Mouse (Mus musculus): ENCODE data around the gene Ddias. TPM values are rescaled to one million over a fixed set of nuclear protein-coding genes. Genes with fewer than 3 reads are reported as not detected.

Gene Ddias
- polyA plus RNA-seq, 1 experiment from 2014 or later, result 9.0 TPM

GRCm38 (mm10) chr7:92826248-92826647 lies 47.8 kb downstream of the Ddias start:
- ATAC-seq (ENCODE audit: insufficient number of reproducible peaks, insufficient read depth, low FRiP score, low read depth), result no peak
- no peaks in the 10 kb centered on the region for H3K9me3 ChIP-seq (ENCODE audit: control insufficient read depth, low read length)
- H3K9ac ChIP-seq (ENCODE audit: low read length), result no peak overlapping the region
- H3K4me1 ChIP-seq (ENCODE audit: control insufficient read depth in 2 of 2, insufficient read depth in 2 of 2, low read length in 2 of 2), result no peaks in the 10 kb centered on the region
- H3K4me2 ChIP-seq (ENCODE audit: low read length), result no peak overlapping the region
- no peaks in the 10 kb centered on the region for H3K36me3 ChIP-seq (ENCODE audit: control insufficient read depth, insufficient read depth, low read length)
- H3K4me3 ChIP-seq (ENCODE audit: control insufficient read depth in 1 of 2, insufficient read depth in 1 of 2, low read depth in 1 of 2, low read length in 2 of 2), result no peak overlapping the region
- 84% methylated on average over 3 of the region's 3 CpGs for WGBS
- H3K27ac ChIP-seq (replicated peaks in 1 of 2; ENCODE audit: control insufficient read depth in 1 of 2, insufficient read depth in 1 of 2, low read depth in 2 of 2, low read length in 2 of 2), result no peak overlapping the region
- H3K27me3 ChIP-seq (ENCODE audit: control insufficient read depth, insufficient read depth, low read length), result no peaks in the 10 kb centered on the region

- WGBS, result 45% methylated on average over 1 of the region's 1 CpGs
- Histone ChIP-seq H3K9me3 (ENCODE audit: control insufficient read depth, low read length) (no peaks in the 10 kb centered on the region), H3K27me3 (ENCODE audit: control insufficient read depth, insufficient read depth, low read length) (no peaks in the 10 kb centered on the region), H3K27ac (replicated peaks in 1 of 2; ENCODE audit: control insufficient read depth in 1 of 2, insufficient read depth in 1 of 2, low read depth in 2 of 2, low read length in 2 of 2) (no peak overlapping the region), H3K4me1 (ENCODE audit: control insufficient read depth in 2 of 2, insufficient read depth in 2 of 2, low read length in 2 of 2) (peaks cover 0 to 4% of the 10 kb centered on the region in 2 experiments; a peak in 1 of 4 replicates), H3K4me3 (ENCODE audit: control insufficient read depth in 1 of 2, insufficient read depth in 1 of 2, low read depth in 1 of 2, low read length in 2 of 2) (no peak overlapping the region), H3K9ac (ENCODE audit: low read length) (no peak overlapping the region), H3K4me2 (ENCODE audit: low read length) (no peak overlapping the region), H3K36me3 (ENCODE audit: control insufficient read depth, insufficient read depth, low read length) (no peaks in the 10 kb centered on the region)
- no peak for ATAC-seq (ENCODE audit: insufficient number of reproducible peaks, insufficient read depth, low FRiP score, low read depth)
These were observed 51.5 kb downstream of the Ddias start for GRCm38 (mm10) chr7:92822409-92823101.

- ATAC-seq (ENCODE audit: insufficient number of reproducible peaks, insufficient read depth, low FRiP score, low read depth), result no peak
- 64% methylated on average over 4 of the region's 4 CpGs for WGBS
- no peaks in the 10 kb centered on the region for H3K27me3 ChIP-seq (ENCODE audit: control insufficient read depth, insufficient read depth, low read length)
- H3K9me3 ChIP-seq (ENCODE audit: control insufficient read depth, low read length), result no peaks in the 10 kb centered on the region
- H3K9ac ChIP-seq (ENCODE audit: low read length), result no peak overlapping the region
- H3K36me3 ChIP-seq (ENCODE audit: control insufficient read depth, insufficient read depth, low read length), result no peaks in the 10 kb centered on the region
- H3K4me2 ChIP-seq (ENCODE audit: low read length), result no peak overlapping the region
- H3K27ac ChIP-seq (replicated peaks in 1 of 2; ENCODE audit: control insufficient read depth in 1 of 2, insufficient read depth in 1 of 2, low read depth in 2 of 2, low read length in 2 of 2), result no peak overlapping the region
- peaks cover 0 to 4% of the 10 kb centered on the region in 2 experiments; a peak in 1 of 4 replicates for H3K4me1 ChIP-seq (ENCODE audit: control insufficient read depth in 2 of 2, insufficient read depth in 2 of 2, low read length in 2 of 2)
- H3K4me3 ChIP-seq (ENCODE audit: control insufficient read depth in 1 of 2, insufficient read depth in 1 of 2, low read depth in 1 of 2, low read length in 2 of 2), result no peak overlapping the region
These were observed 52.2 kb downstream of the Ddias start for GRCm38 (mm10) chr7:92821871-92822270.

GRCm38 (mm10) chr7:92820941-92821465 lies 53.0 kb downstream of the Ddias start:
- H3K27ac ChIP-seq (replicated peaks in 1 of 2; ENCODE audit: control insufficient read depth in 1 of 2, insufficient read depth in 1 of 2, low read depth in 2 of 2, low read length in 2 of 2), result no peak overlapping the region
- no peak overlapping the region for H3K4me3 ChIP-seq (ENCODE audit: control insufficient read depth in 1 of 2, insufficient read depth in 1 of 2, low read depth in 1 of 2, low read length in 2 of 2)
- no peak for ATAC-seq (ENCODE audit: insufficient number of reproducible peaks, insufficient read depth, low FRiP score, low read depth)
- WGBS, result 73% methylated on average over 7 of the region's 7 CpGs
- no peaks in the 10 kb centered on the region for H3K27me3 ChIP-seq (ENCODE audit: control insufficient read depth, insufficient read depth, low read length)
- no peak overlapping the region; the same call in 1 of the 2 replicates for H3K9ac ChIP-seq (ENCODE audit: low read length)
- no peak overlapping the region for H3K4me2 ChIP-seq (ENCODE audit: low read length)
- no peaks in the 10 kb centered on the region for H3K36me3 ChIP-seq (ENCODE audit: control insufficient read depth, insufficient read depth, low read length)
- H3K4me1 ChIP-seq (ENCODE audit: control insufficient read depth in 2 of 2, insufficient read depth in 2 of 2, low read length in 2 of 2), result peaks cover 0 to 4% of the 10 kb centered on the region in 2 experiments; a peak in 1 of 4 replicates
- H3K9me3 ChIP-seq (ENCODE audit: control insufficient read depth, low read length), result no peaks in the 10 kb centered on the region

- Histone ChIP-seq H3K9me3 (ENCODE audit: control insufficient read depth, low read length) (no peaks in the 10 kb centered on the region), H3K27me3 (ENCODE audit: control insufficient read depth, insufficient read depth, low read length) (no peaks in the 10 kb centered on the region), H3K36me3 (ENCODE audit: control insufficient read depth, insufficient read depth, low read length) (no peaks in the 10 kb centered on the region), H3K4me3 (ENCODE audit: control insufficient read depth in 1 of 2, insufficient read depth in 1 of 2, low read depth in 1 of 2, low read length in 2 of 2) (no peak overlapping the region), H3K9ac (ENCODE audit: low read length) (no peak overlapping the region), H3K4me1 (ENCODE audit: control insufficient read depth in 2 of 2, insufficient read depth in 2 of 2, low read length in 2 of 2) (peaks cover 0 to 4% of the 10 kb centered on the region in 2 experiments; a peak in 1 of 4 replicates), H3K27ac (replicated peaks in 1 of 2; ENCODE audit: control insufficient read depth in 1 of 2, insufficient read depth in 1 of 2, low read depth in 2 of 2, low read length in 2 of 2) (no peak overlapping the region), H3K4me2 (ENCODE audit: low read length) (no peak overlapping the region)
- WGBS, result 74% methylated on average over 1 of the region's 1 CpGs
- ATAC-seq (ENCODE audit: insufficient number of reproducible peaks, insufficient read depth, low FRiP score, low read depth), result no peak
These were observed 53.6 kb downstream of the Ddias start for GRCm38 (mm10) chr7:92820410-92820809.

- Histone ChIP-seq H3K9ac (ENCODE audit: low read length) (no peak overlapping the region), H3K4me2 (ENCODE audit: low read length) (no peak overlapping the region), H3K36me3 (ENCODE audit: control insufficient read depth, insufficient read depth, low read length) (no peaks in the 10 kb centered on the region), H3K4me1 (ENCODE audit: control insufficient read depth in 2 of 2, insufficient read depth in 2 of 2, low read length in 2 of 2) (peaks cover 0 to 4% of the 10 kb centered on the region in 2 experiments; a peak in 1 of 4 replicates), H3K4me3 (ENCODE audit: control insufficient read depth in 1 of 2, insufficient read depth in 1 of 2, low read depth in 1 of 2, low read length in 2 of 2) (no peak overlapping the region), H3K27me3 (ENCODE audit: control insufficient read depth, insufficient read depth, low read length) (no peaks in the 10 kb centered on the region), H3K9me3 (ENCODE audit: control insufficient read depth, low read length) (no peaks in the 10 kb centered on the region), H3K27ac (replicated peaks in 1 of 2; ENCODE audit: control insufficient read depth in 1 of 2, insufficient read depth in 1 of 2, low read depth in 2 of 2, low read length in 2 of 2) (no peak overlapping the region)
- WGBS, result 83% methylated on average over 11 of the region's 11 CpGs
- ATAC-seq (ENCODE audit: insufficient number of reproducible peaks, insufficient read depth, low FRiP score, low read depth), result no peak
These were observed 54.4 kb downstream of the Ddias start for GRCm38 (mm10) chr7:92819656-92820055.

GRCm38 (mm10) chr7:92817886-92818285 lies 56.2 kb downstream of the Ddias start:
- Histone ChIP-seq H3K36me3 (ENCODE audit: control insufficient read depth, insufficient read depth, low read length) (no peaks in the 10 kb centered on the region), H3K27ac (replicated peaks in 1 of 2; ENCODE audit: control insufficient read depth in 1 of 2, insufficient read depth in 1 of 2, low read depth in 2 of 2, low read length in 2 of 2) (no peak overlapping the region), H3K9me3 (ENCODE audit: control insufficient read depth, low read length) (no peaks in the 10 kb centered on the region), H3K4me2 (ENCODE audit: low read length) (no peak overlapping the region), H3K27me3 (ENCODE audit: control insufficient read depth, insufficient read depth, low read length) (no peaks in the 10 kb centered on the region), H3K4me3 (ENCODE audit: control insufficient read depth in 1 of 2, insufficient read depth in 1 of 2, low read depth in 1 of 2, low read length in 2 of 2) (no peak overlapping the region), H3K9ac (ENCODE audit: low read length) (no peak overlapping the region), H3K4me1 (ENCODE audit: control insufficient read depth in 2 of 2, insufficient read depth in 2 of 2, low read length in 2 of 2) (peaks cover 0 to 4% of the 10 kb centered on the region in 2 experiments; a peak in 1 of 4 replicates)
- ATAC-seq (ENCODE audit: insufficient number of reproducible peaks, insufficient read depth, low FRiP score, low read depth), result no peak; the same call in 1 of the 2 replicates
- 25% methylated on average over 9 of the region's 9 CpGs for WGBS

All from heart, embryonic 14.5 days (tissue).